13 mouse cellular contexts compared by ENCODE assay signal in the genomic region with DNA sequence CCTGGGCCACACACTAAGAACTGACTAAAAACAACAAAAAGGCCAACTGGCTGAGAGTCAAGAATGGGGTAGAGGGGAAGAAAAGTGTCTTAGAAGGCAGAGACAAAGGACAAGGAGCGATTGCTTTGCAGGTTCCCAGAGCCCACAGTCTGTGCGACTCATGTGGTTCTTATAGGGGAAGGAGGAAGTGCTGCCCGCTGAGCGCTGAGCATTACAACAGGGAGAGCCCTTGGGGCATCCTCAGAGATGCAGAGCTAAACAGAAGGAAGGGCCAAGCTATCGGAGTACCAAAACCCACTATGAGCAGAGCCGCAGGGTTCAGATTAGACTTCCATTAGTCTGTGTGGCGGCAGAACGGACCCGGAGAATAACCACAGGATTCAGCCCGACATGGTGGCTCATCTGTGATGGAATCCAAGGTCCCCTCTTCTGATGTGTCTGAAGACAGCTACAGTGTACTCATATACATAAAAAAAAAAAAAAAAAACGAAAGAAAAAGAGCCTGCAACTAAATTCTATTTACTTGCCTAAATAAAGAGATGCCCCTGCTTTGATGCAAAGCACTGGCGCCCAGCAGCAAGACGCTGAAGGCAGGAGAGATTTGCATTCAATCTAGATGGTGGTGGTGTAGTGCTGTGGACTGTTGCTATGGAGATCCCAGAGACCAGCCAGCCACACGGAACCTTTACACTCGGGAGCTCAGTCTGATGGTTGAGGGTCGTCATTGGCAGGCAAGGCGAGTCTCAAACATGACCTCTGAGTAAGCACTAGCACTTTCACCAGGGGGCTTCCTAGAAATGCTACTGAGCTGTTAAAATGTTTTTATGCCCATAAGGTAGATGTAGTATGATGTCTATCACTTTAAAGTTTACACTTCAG. TPM values are rescaled to one million over a fixed set of nuclear protein-coding genes. Genes with fewer than 3 reads are reported as not detected.
A peak's percentile ranks its signal among the peaks of the same experiment; 100 is the strongest.
DNase-seq lines count a peak whose midpoint lies in the region; ATAC-seq and TF ChIP-seq lines count a peak whose summit lies in the region.
"Had no signal": no experiment of that assay in that cellular context is flagged by ENCODE, and none has a peak within 500 bp of the region (broad histone marks: within the 10 kb centered on the region; RNA-seq: fewer than 3 reads in every experiment).

No protein-coding gene starts in this region.

- H3K9ac ChIP-seq in hindbrain, embryonic 11.5 days (ENCODE audit: low read depth, low read length): no peak overlapping the region
- no peak overlapping the region for H3K9ac ChIP-seq in hindbrain, postnatal 0 days (replicated peaks; ENCODE audit: low read length)
- H3K9ac ChIP-seq in neural tube, embryonic 15.5 days (replicated peaks): no peak overlapping the region
- no peak overlapping the region for H3K9ac ChIP-seq in intestine, embryonic 15.5 days

- no peaks in the 10 kb centered on the region for H3K9me3 ChIP-seq in hindbrain, embryonic 11.5 days (ENCODE audit: control insufficient read depth, low read length)
- no peaks in the 10 kb centered on the region for H3K9me3 ChIP-seq in hindbrain, embryonic 10.5 days
- no peaks in the 10 kb centered on the region for H3K9me3 ChIP-seq in hindbrain, postnatal 0 days (ENCODE audit: low read length)
- H3K9me3 ChIP-seq in neural tube, embryonic 15.5 days (replicated peaks): no peaks in the 10 kb centered on the region
- no peaks in the 10 kb centered on the region for H3K9me3 ChIP-seq in intestine, embryonic 15.5 days

- H3K4me2 ChIP-seq in hindbrain, embryonic 11.5 days (replicated peaks; ENCODE audit: low read depth, low read length): no peak overlapping the region
- H3K4me2 ChIP-seq in hindbrain, postnatal 0 days (ENCODE audit: low read depth, low read length): peak overlapping the region; percentile 28
- no peak overlapping the region for H3K4me2 ChIP-seq in neural tube, embryonic 15.5 days
- no peak overlapping the region for H3K4me2 ChIP-seq in intestine, embryonic 15.5 days (replicated peaks)

- H3K4me1 ChIP-seq in hindbrain, embryonic 11.5 days (replicated peaks; ENCODE audit: control insufficient read depth, insufficient read depth, low read length): no peaks in the 10 kb centered on the region
- peaks cover 8% of the 10 kb centered on the region; the same call in 1 of the 2 replicates for H3K4me1 ChIP-seq in hindbrain, embryonic 10.5 days (replicated peaks)
- H3K4me1 ChIP-seq in hindbrain, postnatal 0 days (ENCODE audit: insufficient read depth, low read length): peaks cover 10% of the 10 kb centered on the region
- H3K4me1 ChIP-seq in neural tube, embryonic 15.5 days: peaks cover 7% of the 10 kb centered on the region
- no peaks in the 10 kb centered on the region for H3K4me1 ChIP-seq in intestine, embryonic 15.5 days (replicated peaks)

- no peaks in the 10 kb centered on the region for H3K36me3 ChIP-seq in hindbrain, embryonic 11.5 days (ENCODE audit: control insufficient read depth, insufficient read depth, low read length)
- H3K36me3 ChIP-seq in hindbrain, embryonic 10.5 days: no peaks in the 10 kb centered on the region
- H3K36me3 ChIP-seq in hindbrain, postnatal 0 days (ENCODE audit: insufficient read depth, low read length): no peaks in the 10 kb centered on the region
- no peaks in the 10 kb centered on the region for H3K36me3 ChIP-seq in neural tube, embryonic 15.5 days
- H3K36me3 ChIP-seq in intestine, embryonic 15.5 days: no peaks in the 10 kb centered on the region

- H3K27me3 ChIP-seq in hindbrain, embryonic 11.5 days (ENCODE audit: control insufficient read depth, insufficient read depth, low read length): no peaks in the 10 kb centered on the region
- H3K27me3 ChIP-seq in hindbrain, embryonic 10.5 days (ENCODE audit: insufficient read depth, poor library complexity, severe bottlenecking): no peaks in the 10 kb centered on the region
- no peaks in the 10 kb centered on the region for H3K27me3 ChIP-seq in hindbrain, postnatal 0 days (ENCODE audit: insufficient read depth, low read length)
- no peaks in the 10 kb centered on the region for H3K27me3 ChIP-seq in neural tube, embryonic 15.5 days (replicated peaks)
- H3K27me3 ChIP-seq in intestine, embryonic 15.5 days (replicated peaks): no peaks in the 10 kb centered on the region

- peak; percentile 78; the same call in 1 of the 2 replicates for ATAC-seq in hindbrain, embryonic 11.5 days (ENCODE audit: low FRiP score)
- peak; percentile 90 for ATAC-seq in hindbrain, postnatal 0 days
- peak; percentile 89 for ATAC-seq in neural tube, embryonic 15.5 days (ENCODE audit: low FRiP score)
- no peak for ATAC-seq in intestine, embryonic 15.5 days
- ATAC-seq in cerebellum, adult (ENCODE audit: insufficient number of reproducible peaks, low FRiP score, low TSS enrichment): no peak

- 38% methylated on average over 17 of the region's 17 CpGs for WGBS in hindbrain, embryonic 11.5 days
- 44% methylated on average over 17 of the region's 17 CpGs for WGBS in hindbrain, embryonic 10.5 days
- WGBS in hindbrain, postnatal 0 days: 20% methylated on average over 17 of the region's 17 CpGs
- 44% methylated on average over 17 of the region's 17 CpGs for WGBS in neural tube, embryonic 15.5 days
- WGBS in intestine, embryonic 15.5 days: 66% methylated on average over 17 of the region's 17 CpGs

- TF ChIP-seq CTCF in hindbrain, postnatal 0 days (IDR thresholded peaks at IDR 0.05; ENCODE audit: low read depth): no peak

- peak; percentile 26 for DNase-seq in hindbrain, embryonic 11.5 days (ENCODE audit: low spot score)
- no peak for DNase-seq in hindbrain, embryonic 10.5 days (ENCODE audit: low spot score)
- peak; percentile 19 for DNase-seq in brain, adult 2 months (ENCODE audit: low read depth, low spot score)
- peak; percentile 64 for DNase-seq in hindbrain, postnatal 0 days (ENCODE audit: low spot score)
- no peak for DNase-seq in gastrocnemius, postnatal 25 days
- DNase-seq: adrenal gland, postnatal 36 days; cerebellum, adult 9-10 months; lung, adult 2 months had no signal

- H3K27ac ChIP-seq in hindbrain, embryonic 11.5 days (ENCODE audit: low read depth, low read length): no peak overlapping the region; the same call in 1 of the 2 replicates
- no peak overlapping the region for H3K27ac ChIP-seq in hindbrain, embryonic 10.5 days
- H3K27ac ChIP-seq in hindbrain, postnatal 0 days: peak overlapping the region; percentile 51; the same call in 1 of the 2 replicates
- peak overlapping the region; percentile 51 for H3K27ac ChIP-seq in neural tube, embryonic 15.5 days (replicated peaks)
- H3K27ac ChIP-seq in intestine, embryonic 15.5 days: no peak overlapping the region

- H3K4me3 ChIP-seq in hindbrain, embryonic 11.5 days (ENCODE audit: low read depth, low read length): no peak overlapping the region
- H3K4me3 ChIP-seq in hindbrain, embryonic 10.5 days: no peak overlapping the region
- no peak overlapping the region for H3K4me3 ChIP-seq in hindbrain, postnatal 0 days (ENCODE audit: low read length)
- H3K4me3 ChIP-seq in neural tube, embryonic 15.5 days (replicated peaks): no peak overlapping the region
- no peak overlapping the region for H3K4me3 ChIP-seq in intestine, embryonic 15.5 days (replicated peaks)

RNA-seq across cellular contexts. Expression of gene U90926, which starts 3.9 kb away (rescaled TPM):
- polyA plus RNA-seq in hindbrain, embryonic 11.5 days (2014; fragmentation: Nextera tagmentation; extraction: Ambion mirVana): not detected in 2 replicates
- polyA plus RNA-seq in hindbrain, embryonic 10.5 days (2016; fragmentation: Nextera tagmentation; extraction: Ambion mirVana): not detected in 2 replicates
- not detected in 2 replicates for total RNA-seq in hindbrain, postnatal 0 days (2014; rRNA removed)
- not detected in 2 replicates for polyA plus RNA-seq in hindbrain, postnatal 0 days (2015; fragmentation: Nextera tagmentation; extraction: Ambion mirVana)
- not detected in 2 replicates for polyA plus RNA-seq in neural tube, embryonic 15.5 days (2015; fragmentation: Nextera tagmentation; extraction: Ambion mirVana)
- not detected in 2 replicates for polyA plus RNA-seq in intestine, embryonic 15.5 days (2015; fragmentation: Nextera tagmentation; extraction: Ambion mirVana)
- not detected for total RNA-seq in gastrocnemius, postnatal 25 days (2021)
- total RNA-seq: adrenal gland, postnatal 36 days; heart, adult 8-10 months had no signal
- polyA plus RNA-seq: limb, embryonic 11.5 days; lung, adult 2 months had no signal

RNA-seq across cellular contexts. Expression of gene Ppef2, which starts 36.9 kb away (rescaled TPM):
- polyA plus RNA-seq in hindbrain, embryonic 11.5 days (2014; fragmentation: Nextera tagmentation; extraction: Ambion mirVana): 0.53 TPM in 1 of 2 replicates, not detected in the other
- polyA plus RNA-seq in hindbrain, embryonic 10.5 days (2016; fragmentation: Nextera tagmentation; extraction: Ambion mirVana): 0.16 and 0.22 TPM in 2 replicates
- total RNA-seq in hindbrain, postnatal 0 days (2014; rRNA removed): 1.5 and 3.5 TPM in 2 replicates
- 0.35 and 0.43 TPM in 2 replicates for polyA plus RNA-seq in hindbrain, postnatal 0 days (2015; fragmentation: Nextera tagmentation; extraction: Ambion mirVana)
- polyA plus RNA-seq in neural tube, embryonic 15.5 days (2015; fragmentation: Nextera tagmentation; extraction: Ambion mirVana): 0.50 TPM in 1 of 2 replicates, not detected in the other
- polyA plus RNA-seq in intestine, embryonic 15.5 days (2015; fragmentation: Nextera tagmentation; extraction: Ambion mirVana): 0.39 and 0.59 TPM in 2 replicates
- not detected for total RNA-seq in gastrocnemius, postnatal 25 days (2021)
- total RNA-seq: adrenal gland, postnatal 36 days; heart, adult 8-10 months had no signal

RNA-seq across cellular contexts. Expression of gene Naaa, which starts 58.8 kb away (rescaled TPM):
- polyA plus RNA-seq in hindbrain, embryonic 11.5 days (2014; fragmentation: Nextera tagmentation; extraction: Ambion mirVana): 4.7 and 5.5 TPM in 2 replicates
- 3.8 and 5.7 TPM in 2 replicates for polyA plus RNA-seq in hindbrain, embryonic 10.5 days (2016; fragmentation: Nextera tagmentation; extraction: Ambion mirVana)
- total RNA-seq in hindbrain, postnatal 0 days (2014; rRNA removed): 28.9 and 44.9 TPM in 2 replicates
- 29.1 TPM in 2 replicates for polyA plus RNA-seq in hindbrain, postnatal 0 days (2015; fragmentation: Nextera tagmentation; extraction: Ambion mirVana)
- 20.6 and 22.7 TPM in 2 replicates for polyA plus RNA-seq in neural tube, embryonic 15.5 days (2015; fragmentation: Nextera tagmentation; extraction: Ambion mirVana)
- polyA plus RNA-seq in intestine, embryonic 15.5 days (2015; fragmentation: Nextera tagmentation; extraction: Ambion mirVana): 24.2 and 26.8 TPM in 2 replicates
- total RNA-seq in gastrocnemius, postnatal 25 days (2021): 10 to 100 TPM in 1 of 2 experiments, 1 to 10 TPM in 1; 5.1 to 10.1 TPM

Comparison
In these comparisons a context has a peak if more than half of its experiments do, and no peak if none do; other contexts are left out.
1. DNase-seq: peak in hindbrain, embryonic 11.5 days (single experiment), brain, adult 2 months (single experiment) and hindbrain, postnatal 0 days (single experiment); none in hindbrain, embryonic 10.5 days (single experiment) and gastrocnemius, postnatal 25 days (single experiment).
2. H3K27ac ChIP-seq: peak in hindbrain, postnatal 0 days (single experiment) and neural tube, embryonic 15.5 days (single experiment); none in hindbrain, embryonic 11.5 days (single experiment), hindbrain, embryonic 10.5 days (single experiment) and intestine, embryonic 15.5 days (single experiment).
3. ATAC-seq: peak in hindbrain, embryonic 11.5 days (single experiment), hindbrain, postnatal 0 days (single experiment) and neural tube, embryonic 15.5 days (single experiment); none in intestine, embryonic 15.5 days (single experiment) and cerebellum, adult (single experiment).